Mouse (Mus musculus): ENCODE data around the gene Gp5.

- TF ChIP-seq NANOG (IDR thresholded peaks at IDR 0.05; ENCODE audit: borderline replicate concordance, low read length): no peak
- no peak for TF ChIP-seq CTCF (conservative IDR thresholded peaks at IDR 0.05; ENCODE audit: low read length)
Observed at GRCm38 (mm10) chr16:30310171-30310515, 436 bp downstream of the Gp5 start.

All from E14TG2a.4 (cell line).